22 mouse cellular contexts compared by ENCODE assay signal in the genomic region with DNA sequence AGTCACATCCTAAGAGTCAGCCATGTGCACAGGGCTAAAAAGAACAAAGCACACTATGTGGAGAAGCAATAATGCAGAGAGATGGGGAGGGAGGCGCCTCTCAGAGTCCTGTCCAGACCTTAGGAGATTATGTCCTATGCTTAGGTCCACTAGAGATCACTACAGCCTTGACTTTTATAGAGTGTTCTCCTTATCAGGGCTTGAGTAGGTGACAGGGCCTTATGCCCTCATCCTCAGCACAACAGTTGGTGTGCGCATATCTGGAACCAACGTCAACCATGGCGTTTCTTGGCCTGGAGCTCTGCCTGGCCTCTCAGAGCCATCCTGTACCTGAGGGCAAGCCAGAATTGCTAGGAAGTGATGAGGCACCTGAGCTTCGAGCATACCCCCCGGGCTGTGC.
"Had no signal": no experiment of that assay in that cellular context is flagged by ENCODE, and none has a peak within 500 bp of the region (broad histone marks: within the 10 kb centered on the region; RNA-seq: fewer than 3 reads in every experiment).

No protein-coding gene starts in this region.

- H3K27ac ChIP-seq: heart, embryonic 13.5 days; heart, embryonic 15.5 days; hindbrain, embryonic 13.5 days; hindbrain, embryonic 15.5 days; hindbrain, postnatal 0 days; kidney, embryonic 15.5 days; kidney, postnatal 0 days; limb, embryonic 13.5 days; limb, embryonic 15.5 days; liver, embryonic 12.5 days; liver, embryonic 14.5 days had no signal

- DNase-seq: gastrocnemius, postnatal 14 days; gastrocnemius, postnatal 36 days; heart, adult 18-20 months; heart, postnatal 14 days; heart, postnatal 36 days; kidney, adult 11 months; kidney, adult 2 months; kidney, adult 9 months; kidney, postnatal 14 days; kidney, postnatal 36 days; left cerebral cortex, postnatal 4 days had no signal

- H3K4me3 ChIP-seq: heart, embryonic 13.5 days; heart, embryonic 15.5 days; hindbrain, embryonic 13.5 days; hindbrain, embryonic 15.5 days; kidney, embryonic 15.5 days; limb, embryonic 13.5 days; limb, embryonic 15.5 days; liver, embryonic 12.5 days had no signal
